Mouse (Mus musculus) erythroid progenitor cell, adult 5-6 weeks (primary cell): ENCODE results near the gene Mical2. TPM values are rescaled to one million over a fixed set of nuclear protein-coding genes. Genes with fewer than 3 reads are reported as not detected.

ENCODE experiments used
- ATAC-seq: replicated peaks from 2 replicates; pipeline ENCODE4 v1.8.0; 2016; ENCODE audit warnings: moderate number of reproducible peaks, mild to moderate bottlenecking, moderate TSS enrichment, inconsistent platforms; ENCODE audit not compliant: poor library complexity, low FRiP score, severe bottlenecking
- total RNA-seq, 2 experiments: library from RNA; stranded (forward) in 1 of 2; stranded (reverse) in 1 of 2; fragments of 150-400 nt in 1 of 2; fragments of 186-747, 209-891 nt in 1 of 2; gene quantifications; 2 replicates each; pipeline versions ENCODE4 v1.2.3 to v1.2.4; 2015 to 2017; ENCODE audit warnings: low replicate concordance in 2 of 2

Mical2 gene
- total RNA-seq, 2 experiments from 2014 or later = not detected

GRCm38 (mm10) chr7:112301052-112301451 is 75.4 kb downstream of the Mical2 start:
- ATAC-seq = no peak

- ATAC-seq = no peak
Observed at GRCm38 (mm10) chr7:112304382-112304781, 78.7 kb downstream of the Mical2 start.

GRCm38 (mm10) chr7:112309289-112310016 is 83.8 kb downstream of the Mical2 start:
- ATAC-seq = no peak

- ATAC-seq = no peak
Observed at GRCm38 (mm10) chr7:112310017-112310360, 84.3 kb downstream of the Mical2 start.

- ATAC-seq = no peak
Observed at GRCm38 (mm10) chr7:112313211-112313610, 87.6 kb downstream of the Mical2 start.

- no peak for ATAC-seq
Observed at GRCm38 (mm10) chr7:112313670-112314069, 88.0 kb downstream of the Mical2 start.

GRCm38 (mm10) chr7:112316239-112316638 is 90.6 kb downstream of the Mical2 start:
- no peak for ATAC-seq

GRCm38 (mm10) chr7:112317491-112317890 is 91.8 kb downstream of the Mical2 start:
- ATAC-seq = no peak

- ATAC-seq = no peak
Observed at GRCm38 (mm10) chr7:112318306-112318705, 92.7 kb downstream of the Mical2 start.

- ATAC-seq = no peak
Observed at GRCm38 (mm10) chr7:112319419-112319818, 93.8 kb downstream of the Mical2 start.

- ATAC-seq = no peak
Observed at GRCm38 (mm10) chr7:112320052-112320730, 94.5 kb downstream of the Mical2 start.

GRCm38 (mm10) chr7:112321798-112322794 is 96.4 kb downstream of the Mical2 start:
- ATAC-seq = no peak

- no peak for ATAC-seq
Observed at GRCm38 (mm10) chr7:112324577-112324976, 98.9 kb downstream of the Mical2 start.

GRCm38 (mm10) chr7:112326852-112327251 is 101.2 kb downstream of the Mical2 start:
- no peak for ATAC-seq

- ATAC-seq = no peak
Observed at GRCm38 (mm10) chr7:112328969-112329368, 103.3 kb downstream of the Mical2 start.

- no peak for ATAC-seq
Observed at GRCm38 (mm10) chr7:112329496-112329895, 103.8 kb downstream of the Mical2 start.

GRCm38 (mm10) chr7:112330935-112331334 is 105.3 kb downstream of the Mical2 start:
- ATAC-seq = no peak

- ATAC-seq = no peak
Observed at GRCm38 (mm10) chr7:112331804-112332203, 106.1 kb downstream of the Mical2 start.

- ATAC-seq = no peak
Observed at GRCm38 (mm10) chr7:112332426-112332825, 106.8 kb downstream of the Mical2 start.

- no peak for ATAC-seq
Observed at GRCm38 (mm10) chr7:112333404-112333803, 107.7 kb downstream of the Mical2 start.
